Mouse (Mus musculus) small intestine, adult 2 months (tissue): ENCODE measurements around the gene Drd5.

Source experiments
- CTCF ChIP-seq: fragments of 200-500 bp; IDR thresholded peaks from 2 replicates; pipeline ENCODE4 v1.5.1; 2012; ENCODE audit warnings: low read depth, mild to moderate bottlenecking, control low read depth, inconsistent platforms, low read length, moderate library complexity, mixed read lengths; ENCODE audit not compliant: insufficient replicate concordance, insufficient read length; ENCODE audit errors: extremely low read depth
- POLR2A ChIP-seq: fragments of 200-500 bp; IDR thresholded peaks from 2 replicates; pipeline ENCODE4 v1.6.1; 2012; ENCODE audit warnings: low read depth, mild to moderate bottlenecking, control low read depth, inconsistent platforms, low read length, moderate library complexity

- TF ChIP-seq CTCF: no peak
- no peak for TF ChIP-seq POLR2A
These were observed 39.1 kb upstream of the Drd5 start for GRCm38 (mm10) chr5:38280075-38280474.
